Mouse (Mus musculus): ENCODE measurements around the gene Rapgef2.

GRCm38 (mm10) chr3:79205981-79206380 lies 80.3 kb downstream of the Rapgef2 start:
- no peak for TF ChIP-seq CTCF (IDR thresholded peaks at IDR 0.05; ENCODE audit: borderline replicate concordance, extremely low read depth, insufficient read depth, insufficient read length)
- no peak for TF ChIP-seq POLR2A (IDR thresholded peaks at IDR 0.05; ENCODE audit: borderline replicate concordance, extremely low read depth, insufficient read depth, insufficient read length, poor library complexity, severe bottlenecking)

All from brain, embryonic 14.5 days (tissue).